Mouse (Mus musculus) heart, embryonic 12.5 days (tissue): ENCODE measurements around the gene 6820408C15Rik. TPM values are rescaled to one million over a fixed set of nuclear protein-coding genes. Genes with fewer than 3 reads are reported as not detected.

Experiments used
- ATAC-seq: fragments of 200-750 bp; cut with Nextera tagmentation; 2 replicates; pipeline ENCODE4 v1.8.0; 2017; ENCODE audit warnings: moderate TSS enrichment, moderate library complexity; ENCODE audit not compliant: insufficient number of reproducible peaks, low FRiP score
- H3K27ac ChIP-seq: fragments of 300-500 bp; sonication (generic); 2 replicates; pipeline ENCODE4 v1.5.1; 2016; ENCODE audit warnings: mild to moderate bottlenecking, moderate library complexity; ENCODE audit not compliant: poor library complexity, severe bottlenecking
- H3K27me3 ChIP-seq: fragments of 300-500 bp; sonication (generic); replicated peaks from 2 replicates; pipeline ENCODE4 v1.6.1; 2016; ENCODE audit warnings: mild to moderate bottlenecking, moderate library complexity
- H3K36me3 ChIP-seq: fragments of 300-500 bp; sonication (generic); 2 replicates; pipeline ENCODE4 v1.6.1; 2016; ENCODE audit warnings: mild to moderate bottlenecking, moderate library complexity
- H3K4me1 ChIP-seq: fragments of 300-500 bp; sonication (generic); replicated peaks from 2 replicates; pipeline ENCODE4 v1.6.1; 2016; ENCODE audit warnings: mild to moderate bottlenecking
- H3K4me2 ChIP-seq: fragments of 300-500 bp; sonication (generic); 2 replicates; pipeline ENCODE4 v1.6.1; 2016; ENCODE audit warnings: mild to moderate bottlenecking, moderate library complexity
- H3K4me3 ChIP-seq: fragments of 300-500 bp; sonication (generic); 2 replicates; pipeline ENCODE4 v1.5.1; 2016; ENCODE audit warnings: mild to moderate bottlenecking
- H3K9ac ChIP-seq: fragments of 300-500 bp; sonication (generic); 2 replicates; pipeline ENCODE4 v1.6.1; 2016; ENCODE audit warnings: mild to moderate bottlenecking, moderate library complexity
- H3K9me3 ChIP-seq: fragments of 300-500 bp; sonication (generic); replicated peaks from 2 replicates; pipeline ENCODE4 v1.6.1; 2016; ENCODE audit warnings: mild to moderate bottlenecking, moderate library complexity
- WGBS: fragments of 180-500 bp; shearing (Covaris S2); methylation state at CpG from one replicate; pipeline ENCODE4 v1.1.7; 2016; 5-methylcytosine and 5-hydroxymethylcytosine counted together
- polyA plus RNA-seq: library from polyadenylated mRNA; unstranded; fragments of >200 nt; fragmentation: Nextera tagmentation; extraction: Ambion mirVana; gene quantifications from 2 replicates; pipeline ENCODE4 v1.2.1, GENCODE M21; 2016

6820408C15Rik gene
- polyA plus RNA-seq: 1.7 and 2.1 TPM in 2 replicates

- H3K9me3 ChIP-seq: peaks cover 13% of the 10 kb centered on the region
- peaks cover 4% of the 10 kb centered on the region; the same call in 1 of the 2 replicates for H3K36me3 ChIP-seq
- 23% methylated on average over 4 of the region's 4 CpGs for WGBS
- H3K4me3 ChIP-seq: peak within 1 kb of the TSS; percentile 78
- no peaks in the 10 kb centered on the region for H3K27me3 ChIP-seq
- H3K27ac ChIP-seq: peak within 1 kb of the TSS; percentile 99
- peak within 1 kb of the TSS; percentile 98 for H3K9ac ChIP-seq
- peaks cover 31% of the 10 kb centered on the region for H3K4me1 ChIP-seq
- 0 out of 2 replicates have a peak, but pooled peaks have one; percentile 2 for ATAC-seq
- H3K4me2 ChIP-seq: peak within 1 kb of the TSS; percentile 100
Measured at GRCm38 (mm10) chr2:152415287-152415686, at the start of gene 6820408C15Rik. Gene 6820408C15Rik, plus strand, starts transcription at chr2:152415587.

DNA sequence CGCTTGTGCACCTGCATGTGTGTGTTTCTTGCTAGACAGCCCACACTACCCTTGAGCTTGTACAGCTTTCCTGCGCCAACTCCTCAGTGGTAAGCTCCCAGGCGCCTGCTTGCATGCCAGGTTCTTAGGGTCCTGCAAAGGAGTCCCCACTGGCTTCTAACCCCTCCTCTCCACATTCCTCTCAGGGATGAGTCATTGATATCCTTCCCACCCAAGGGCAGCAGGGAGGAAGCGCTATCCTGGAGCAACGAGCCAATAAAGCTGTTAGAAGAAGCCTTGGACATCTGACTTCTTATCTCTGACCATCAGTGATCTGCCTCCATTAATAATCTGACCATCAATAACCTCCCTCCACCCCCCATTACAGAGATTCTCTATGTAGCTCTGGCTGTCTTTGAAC is 47.5 kb upstream of the 6820408C15Rik start:
- no peaks in the 10 kb centered on the region for H3K36me3 ChIP-seq
- H3K9me3 ChIP-seq: no peaks in the 10 kb centered on the region
- ATAC-seq: no peak
- H3K27me3 ChIP-seq: peaks cover 4% of the 10 kb centered on the region; the same call in 1 of the 2 replicates
- no peak overlapping the region for H3K27ac ChIP-seq
- 59% methylated on average over 5 of the region's 5 CpGs for WGBS
- no peak overlapping the region for H3K9ac ChIP-seq
- peaks cover 17% of the 10 kb centered on the region for H3K4me1 ChIP-seq
- H3K4me2 ChIP-seq: no peak overlapping the region
- H3K4me3 ChIP-seq: no peak overlapping the region

DNA sequence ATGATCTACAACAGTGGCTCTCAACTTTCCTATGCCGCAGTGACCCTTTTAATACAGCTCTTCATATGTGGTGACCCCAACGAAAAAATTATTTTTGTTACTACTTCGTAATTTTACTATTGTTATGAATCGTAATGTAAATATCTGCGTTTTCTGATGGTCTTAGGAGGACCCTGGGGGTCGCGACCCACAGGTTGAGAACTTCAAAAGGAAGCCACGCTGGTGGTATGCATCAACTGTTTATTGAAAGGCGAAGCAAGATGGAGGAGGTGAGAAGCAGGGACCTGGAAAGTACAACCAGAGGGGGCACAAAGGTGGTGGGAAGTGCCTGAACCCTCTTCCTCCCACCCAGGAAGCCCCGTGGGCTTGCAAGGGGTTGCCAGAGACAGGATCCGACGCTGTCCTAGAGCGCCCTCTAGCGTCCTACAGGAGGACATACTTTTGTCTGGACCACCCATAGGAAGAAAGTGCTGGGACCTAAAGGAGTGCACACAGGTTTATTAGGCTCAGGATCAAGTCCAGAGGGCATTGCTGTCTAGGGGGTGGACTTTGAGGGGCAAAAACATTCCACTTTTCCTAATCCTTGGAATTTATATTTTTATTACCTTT is 46.8 kb upstream of the 6820408C15Rik start:
- no peak for ATAC-seq

DNA sequence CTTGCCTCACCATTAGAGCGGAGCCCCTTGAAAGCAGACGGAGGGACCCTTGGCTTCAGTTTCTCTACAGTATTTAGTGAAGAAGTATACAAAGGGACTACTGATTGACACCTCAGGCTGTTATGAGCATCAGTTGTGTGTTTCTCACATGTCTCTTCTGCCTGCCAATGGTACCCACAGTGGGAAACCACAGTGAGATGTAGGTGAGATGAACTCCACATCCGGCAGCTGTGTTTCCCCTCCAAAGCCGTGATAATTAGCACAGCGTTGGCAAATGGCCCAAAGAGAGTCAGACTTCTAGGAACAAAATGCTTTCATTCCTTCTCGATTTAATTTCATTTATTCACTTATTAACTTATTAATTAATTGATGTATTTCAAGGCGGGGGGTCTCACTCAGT is 43.3 kb upstream of the 6820408C15Rik start:
- no peak overlapping the region for H3K4me2 ChIP-seq
- no peak overlapping the region for H3K27ac ChIP-seq
- no peak overlapping the region for H3K4me3 ChIP-seq
- no peaks in the 10 kb centered on the region for H3K36me3 ChIP-seq
- 76% methylated on average over 7 of the region's 7 CpGs for WGBS
- no peaks in the 10 kb centered on the region for H3K9me3 ChIP-seq
- peaks cover 27% of the 10 kb centered on the region for H3K4me1 ChIP-seq
- no peak overlapping the region for H3K9ac ChIP-seq
- no peak for ATAC-seq
- peaks cover 36% of the 10 kb centered on the region for H3K27me3 ChIP-seq

More for the DNA sequence above, 46.8 kb upstream of the 6820408C15Rik start:
- 30% methylated on average over 14 of the region's 14 CpGs for whole genome bisulfite sequencing
- Histone ChIP-seq H3K9ac (no peak overlapping the region), H3K27ac (no peak overlapping the region), H3K4me2 (peak overlapping the region; percentile 44), H3K36me3 (no peaks in the 10 kb centered on the region), H3K27me3 (peaks cover 4% of the 10 kb centered on the region; the same call in 1 of the 2 replicates), H3K9me3 (no peaks in the 10 kb centered on the region), H3K4me3 (no peak overlapping the region), H3K4me1 (peaks cover 14% of the 10 kb centered on the region)

GRCm38 (mm10) chr2:152372661-152373060 is 42.7 kb upstream of the 6820408C15Rik start:
- H3K27ac ChIP-seq: no peak overlapping the region
- ATAC-seq: no peak
- H3K27me3 ChIP-seq: peaks cover 42% of the 10 kb centered on the region
- WGBS: 63% methylated on average over 4 of the region's 4 CpGs
- no peaks in the 10 kb centered on the region for H3K36me3 ChIP-seq
- H3K4me3 ChIP-seq: no peak overlapping the region
- no peak overlapping the region for H3K9ac ChIP-seq
- H3K4me2 ChIP-seq: no peak overlapping the region
- no peaks in the 10 kb centered on the region for H3K9me3 ChIP-seq
- H3K4me1 ChIP-seq: peaks cover 27% of the 10 kb centered on the region

GRCm38 (mm10) chr2:152373547-152373946 is 41.8 kb upstream of the 6820408C15Rik start:
- H3K4me3 ChIP-seq: no peak overlapping the region
- no peak overlapping the region for H3K4me2 ChIP-seq
- H3K36me3 ChIP-seq: no peaks in the 10 kb centered on the region
- peaks cover 21% of the 10 kb centered on the region for H3K4me1 ChIP-seq
- whole genome bisulfite sequencing: 77% methylated on average over 9 of the region's 9 CpGs
- no peak overlapping the region for H3K27ac ChIP-seq
- H3K27me3 ChIP-seq: peaks cover 44% of the 10 kb centered on the region
- no peaks in the 10 kb centered on the region for H3K9me3 ChIP-seq
- ATAC-seq: no peak
- no peak overlapping the region for H3K9ac ChIP-seq

GRCm38 (mm10) chr2:152375652-152376344 is 39.6 kb upstream of the 6820408C15Rik start:
- Histone ChIP-seq H3K4me1 (peaks cover 18% of the 10 kb centered on the region), H3K4me3 (peak overlapping the region; percentile 23), H3K4me2 (peak overlapping the region; percentile 63), H3K36me3 (no peaks in the 10 kb centered on the region), H3K9me3 (no peaks in the 10 kb centered on the region), H3K9ac (peak overlapping the region; percentile 59; the same call in 1 of the 2 replicates), H3K27me3 (peaks cover 40% of the 10 kb centered on the region), H3K27ac (no peak overlapping the region)
- 6% methylated on average over 21 of the region's 21 CpGs for WGBS
- ATAC-seq: no peak

- H3K4me1 ChIP-seq: peaks cover 18% of the 10 kb centered on the region
- H3K4me3 ChIP-seq: peak within 1 kb of the TSS; percentile 23
- 3% methylated on average over 16 of the region's 16 CpGs for WGBS
- H3K9me3 ChIP-seq: no peaks in the 10 kb centered on the region
- peaks cover 40% of the 10 kb centered on the region for H3K27me3 ChIP-seq
- no peaks in the 10 kb centered on the region for H3K36me3 ChIP-seq
- peak within 1 kb of the TSS; percentile 59; the same call in 1 of the 2 replicates for H3K9ac ChIP-seq
- peak; percentile 61; the same call in 1 of the 2 replicates for ATAC-seq
- peak within 1 kb of the TSS; percentile 63 for H3K4me2 ChIP-seq
- no peak within 1 kb of the TSS for H3K27ac ChIP-seq
Measured at GRCm38 (mm10) chr2:152376345-152376741, 39.0 kb upstream of the 6820408C15Rik start, which contains the start of gene Nrsn2. Gene Nrsn2, minus strand, starts transcription at chr2:152376638.

DNA sequence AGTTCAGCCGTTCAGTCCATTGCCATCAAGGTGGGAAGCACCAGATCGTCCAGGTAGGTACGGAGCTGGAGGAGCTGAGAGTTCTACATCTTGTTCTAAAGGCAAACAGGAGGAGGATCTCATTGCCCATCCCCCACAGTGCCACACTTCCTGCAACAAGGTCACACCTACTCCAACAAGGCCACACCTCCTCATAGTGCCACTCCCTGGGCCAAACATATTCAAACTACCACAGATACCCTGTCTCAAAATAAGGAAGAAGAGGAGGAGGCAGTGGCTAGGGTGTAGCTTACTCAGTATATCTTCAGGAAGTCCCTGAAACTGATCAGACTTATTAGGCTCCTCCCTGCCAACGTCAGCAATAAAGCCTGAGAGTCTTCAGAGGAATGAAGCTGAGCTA is 31.2 kb upstream of the 6820408C15Rik start:
- H3K36me3 ChIP-seq: no peaks in the 10 kb centered on the region
- ATAC-seq: no peak
- H3K27ac ChIP-seq: no peak overlapping the region
- 78% methylated on average over 4 of the region's 4 CpGs for WGBS
- no peak overlapping the region for H3K4me3 ChIP-seq
- peaks cover 4% of the 10 kb centered on the region; the same call in 1 of the 2 replicates for H3K9me3 ChIP-seq
- H3K27me3 ChIP-seq: no peaks in the 10 kb centered on the region
- no peak overlapping the region for H3K9ac ChIP-seq
- H3K4me2 ChIP-seq: no peak overlapping the region
- H3K4me1 ChIP-seq: no peaks in the 10 kb centered on the region

DNA sequence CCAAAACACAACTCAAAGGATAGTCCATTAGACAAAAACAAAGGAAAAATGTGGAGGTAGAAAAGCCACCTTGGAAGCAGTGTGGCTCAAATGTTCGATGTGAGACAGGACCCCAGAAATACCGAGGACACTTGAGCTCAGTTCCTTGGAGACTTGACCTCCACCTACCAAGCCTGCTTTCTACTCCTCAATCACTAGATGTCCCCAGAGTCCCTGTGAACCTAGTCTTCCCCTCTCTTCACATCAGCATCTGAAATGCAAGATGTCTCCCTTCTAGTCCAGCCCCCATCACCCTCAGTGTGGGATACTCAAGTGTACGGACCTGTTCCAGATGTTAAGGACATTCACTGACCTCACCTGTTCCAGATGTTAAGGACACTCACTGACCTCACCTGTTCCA is 22.6 kb upstream of the 6820408C15Rik start:
- WGBS: 21% methylated on average over 3 of the region's 3 CpGs
- no peak for ATAC-seq

More for the DNA sequence above, 22.6 kb upstream of the 6820408C15Rik start:
- Histone ChIP-seq H3K9ac (no peak overlapping the region), H3K4me1 (peaks cover 25% of the 10 kb centered on the region), H3K36me3 (peaks cover 11% of the 10 kb centered on the region; the same call in 1 of the 2 replicates), H3K27ac (no peak overlapping the region), H3K27me3 (no peaks in the 10 kb centered on the region), H3K9me3 (no peaks in the 10 kb centered on the region), H3K4me3 (no peak overlapping the region), H3K4me2 (no peak overlapping the region)
